Mouse (Mus musculus): ENCODE measurements around the gene Capn2. TPM values are rescaled to one million over a fixed set of nuclear protein-coding genes. Genes with fewer than 3 reads are reported as not detected.
A peak's percentile ranks its signal among the peaks of the same experiment; 100 is the strongest.

Gene Capn2
- total and polyA plus RNA-seq, 2 experiments = 9.3 to 27.8 TPM

DNA sequence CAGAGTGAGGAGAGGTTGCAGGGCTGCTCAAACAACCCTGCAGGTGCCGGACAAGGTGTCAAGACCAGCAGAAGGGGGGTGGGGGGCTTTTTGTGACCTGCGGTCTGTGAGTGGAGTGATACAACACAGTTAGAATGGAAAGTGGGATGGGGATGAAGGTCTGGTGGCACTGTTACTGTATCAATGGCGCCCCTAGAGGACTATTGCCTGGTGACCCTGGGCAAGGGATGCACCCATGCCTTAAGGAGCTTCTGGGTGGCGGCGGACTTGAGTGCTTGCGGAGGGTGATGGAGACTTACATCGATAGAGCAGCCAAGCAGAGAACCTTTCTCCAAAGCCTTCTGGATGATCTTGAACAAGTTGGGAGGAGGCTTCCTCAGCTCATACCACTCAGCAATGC is 26.8 kb downstream of the Capn2 start:
- Histone ChIP-seq H3K36me3 (ENCODE audit: control insufficient read depth, insufficient read depth, low read length) (peaks cover 6% of the 10 kb centered on the region; the same call in 1 of the 2 replicates), H3K27me3 (ENCODE audit: control insufficient read depth, insufficient read depth, low read length) (no peaks in the 10 kb centered on the region), H3K9ac (ENCODE audit: low read depth, low read length) (no peak overlapping the region), H3K4me1 (ENCODE audit: control insufficient read depth, insufficient read depth, low read length) (peaks cover 7% of the 10 kb centered on the region), H3K79me2 (ENCODE audit: control insufficient read depth, insufficient read depth, low read length) (peaks cover 6% of the 10 kb centered on the region; the same call in 1 of the 2 replicates), H3K27ac (replicated peaks; ENCODE audit: insufficient read depth, low read depth, low read length) (no peak overlapping the region), H3K4me3 (ENCODE audit: insufficient read depth, low read depth, low read length) (no peak overlapping the region)
- DNase-seq (ENCODE audit: extremely low read depth, low read depth, low spot score) = no peak
- TF ChIP-seq CTCF (IDR thresholded peaks at IDR 0.05; ENCODE audit: low read depth, low read length) (0 out of 2 replicates have a peak, but pooled peaks have one; percentile 18), POLR2A (IDR thresholded peaks at IDR 0.05; ENCODE audit: extremely low read depth, insufficient read depth, low read length) (no peak)
- WGBS = 87% methylated on average over 7 of the region's 7 CpGs

GRCm38 (mm10) chr1:182489803-182490452 is 27.5 kb downstream of the Capn2 start:
- peak; percentile 89 for DNase-seq (ENCODE audit: extremely low read depth, low read depth, low spot score)
- Histone ChIP-seq H3K27ac (replicated peaks; ENCODE audit: insufficient read depth, low read depth, low read length) (peak overlapping the region; percentile 2; the same call in 1 of the 2 replicates), H3K4me1 (ENCODE audit: control insufficient read depth, insufficient read depth, low read length) (peaks cover 4% of the 10 kb centered on the region), H3K4me3 (ENCODE audit: insufficient read depth, low read depth, low read length) (no peak overlapping the region), H3K27me3 (ENCODE audit: control insufficient read depth, insufficient read depth, low read length) (no peaks in the 10 kb centered on the region), H3K36me3 (ENCODE audit: control insufficient read depth, insufficient read depth, low read length) (peaks cover 6% of the 10 kb centered on the region), H3K9ac (ENCODE audit: low read depth, low read length) (no peak overlapping the region), H3K79me2 (ENCODE audit: control insufficient read depth, insufficient read depth, low read length) (peaks cover 6% of the 10 kb centered on the region; the same call in 1 of the 2 replicates)
- 11% methylated on average over 21 of the region's 21 CpGs for WGBS
- TF ChIP-seq POLR2A (IDR thresholded peaks at IDR 0.05; ENCODE audit: extremely low read depth, insufficient read depth, low read length) (no peak), CTCF (IDR thresholded peaks at IDR 0.05; ENCODE audit: low read depth, low read length) (peak; percentile 86)

DNA sequence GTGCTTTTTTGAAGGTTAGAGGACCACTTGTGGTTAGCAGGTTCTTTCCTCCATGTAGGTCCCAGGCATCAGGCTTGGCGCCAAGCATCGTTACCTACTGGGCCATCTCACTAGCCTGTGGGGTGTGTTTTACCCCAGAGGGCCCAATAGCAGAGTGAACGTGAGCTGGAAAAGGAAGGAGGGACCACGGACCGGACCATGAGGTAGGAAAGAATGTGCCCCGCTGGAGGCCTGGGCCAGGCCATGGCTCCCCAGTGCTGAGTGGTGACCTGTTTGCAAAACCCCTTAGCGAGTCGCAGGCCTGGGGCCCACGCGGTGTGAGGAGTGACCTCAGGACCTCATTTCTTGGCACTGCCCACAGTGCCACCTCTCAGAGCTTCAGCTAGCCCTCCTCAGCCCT is 28.9 kb downstream of the Capn2 start:
- TF ChIP-seq CTCF (IDR thresholded peaks at IDR 0.05; ENCODE audit: low read depth, low read length) (no peak), POLR2A (IDR thresholded peaks at IDR 0.05; ENCODE audit: extremely low read depth, insufficient read depth, low read length) (no peak)
- Histone ChIP-seq H3K4me1 (ENCODE audit: control insufficient read depth, insufficient read depth, low read length) (no peaks in the 10 kb centered on the region), H3K36me3 (ENCODE audit: control insufficient read depth, insufficient read depth, low read length) (peaks cover 6% of the 10 kb centered on the region), H3K79me2 (ENCODE audit: control insufficient read depth, insufficient read depth, low read length) (peaks cover 6% of the 10 kb centered on the region; the same call in 1 of the 2 replicates), H3K27ac (replicated peaks; ENCODE audit: insufficient read depth, low read depth, low read length) (no peak overlapping the region), H3K9ac (ENCODE audit: low read depth, low read length) (no peak overlapping the region), H3K4me3 (ENCODE audit: insufficient read depth, low read depth, low read length) (no peak overlapping the region), H3K27me3 (ENCODE audit: control insufficient read depth, insufficient read depth, low read length) (no peaks in the 10 kb centered on the region)
- WGBS = 95% methylated on average over 10 of the region's 10 CpGs
- no peak for DNase-seq (ENCODE audit: extremely low read depth, low read depth, low spot score)

DNA sequence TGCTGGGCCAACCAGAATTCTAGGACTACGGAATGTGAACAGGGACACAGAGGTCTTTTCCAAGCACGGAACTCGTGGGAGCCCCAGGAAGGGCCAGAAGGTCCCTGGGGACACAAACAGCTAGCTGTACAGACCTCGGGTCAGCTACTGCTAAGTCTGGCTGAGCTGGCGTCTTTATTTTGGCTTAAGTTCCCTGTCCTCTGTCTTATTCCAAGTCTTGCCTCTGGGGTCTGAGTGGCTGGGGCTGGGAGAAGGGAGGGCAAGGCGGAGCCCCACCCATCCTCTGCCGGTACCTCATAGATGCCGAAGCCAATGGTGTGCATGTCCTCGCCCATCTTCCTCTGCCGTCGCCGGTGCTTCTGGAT is 33.5 kb downstream of the Capn2 start:
- no peaks in the 10 kb centered on the region for H3K79me2 ChIP-seq (ENCODE audit: control insufficient read depth, insufficient read depth, low read length)
- no peak overlapping the region for H3K9ac ChIP-seq (ENCODE audit: low read depth, low read length)
- H3K27me3 ChIP-seq (ENCODE audit: control insufficient read depth, insufficient read depth, low read length) = no peaks in the 10 kb centered on the region
- DNase-seq (ENCODE audit: extremely low read depth, low read depth, low spot score) = no peak
- H3K4me3 ChIP-seq (ENCODE audit: insufficient read depth, low read depth, low read length) = no peak overlapping the region
- no peak overlapping the region for H3K27ac ChIP-seq (replicated peaks; ENCODE audit: insufficient read depth, low read depth, low read length)
- 89% methylated on average over 12 of the region's 12 CpGs for WGBS
- no peak for TF ChIP-seq CTCF (IDR thresholded peaks at IDR 0.05; ENCODE audit: low read depth, low read length)
- no peak for TF ChIP-seq POLR2A (IDR thresholded peaks at IDR 0.05; ENCODE audit: extremely low read depth, insufficient read depth, low read length)
- H3K4me1 ChIP-seq (ENCODE audit: control insufficient read depth, insufficient read depth, low read length) = peaks cover 7% of the 10 kb centered on the region
- peaks cover 6% of the 10 kb centered on the region for H3K36me3 ChIP-seq (ENCODE audit: control insufficient read depth, insufficient read depth, low read length)

DNA sequence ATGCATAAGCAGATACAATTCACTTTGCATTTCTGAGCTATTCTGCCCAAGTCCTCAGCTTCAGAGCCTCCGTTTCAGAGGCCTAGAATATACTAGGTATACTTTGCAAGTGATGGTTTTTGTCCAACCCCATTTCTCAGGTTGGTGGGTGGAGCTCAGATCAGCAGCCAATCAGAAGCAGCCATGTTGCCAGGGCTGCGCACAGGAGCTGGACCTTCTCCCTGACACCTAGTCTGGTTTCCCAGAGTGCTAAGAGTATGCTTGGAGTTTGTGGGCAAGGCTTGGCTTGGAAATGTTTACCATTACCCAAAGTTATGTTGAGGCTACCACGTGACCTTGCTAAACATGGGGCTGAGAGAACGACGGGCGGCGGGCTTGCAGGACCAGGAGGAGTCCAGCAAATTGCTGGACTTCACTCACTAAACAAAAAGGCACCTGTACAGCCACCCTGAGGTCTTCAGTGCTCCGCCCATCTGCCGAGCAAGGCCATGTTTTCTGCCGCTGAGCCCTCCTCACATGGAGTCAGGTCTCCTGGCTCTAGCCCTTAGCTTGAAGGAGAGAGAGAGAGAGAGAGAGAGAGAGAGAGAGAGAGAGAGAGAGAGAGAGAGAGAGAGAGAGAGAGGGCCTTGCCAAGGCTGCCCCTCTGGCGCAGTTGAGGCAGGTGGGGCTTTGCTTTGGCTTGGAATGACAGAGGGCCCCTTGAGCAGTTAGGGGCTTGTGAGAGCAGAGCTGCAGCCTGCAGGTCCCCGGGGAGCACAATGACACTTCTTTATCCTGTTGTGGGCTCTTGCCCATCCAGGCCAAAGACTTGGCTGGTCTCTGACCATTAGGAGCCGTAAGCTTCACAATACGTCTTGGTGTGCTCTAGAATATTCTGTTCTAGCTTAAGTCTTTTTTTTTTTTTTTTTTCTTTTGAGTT is 34.2 kb downstream of the Capn2 start:
- Histone ChIP-seq H3K4me3 (ENCODE audit: insufficient read depth, low read depth, low read length) (no peak overlapping the region), H3K27ac (replicated peaks; ENCODE audit: insufficient read depth, low read depth, low read length) (no peak overlapping the region), H3K9ac (ENCODE audit: low read depth, low read length) (no peak overlapping the region), H3K36me3 (ENCODE audit: control insufficient read depth, insufficient read depth, low read length) (peaks cover 6% of the 10 kb centered on the region), H3K4me1 (ENCODE audit: control insufficient read depth, insufficient read depth, low read length) (peaks cover 10% of the 10 kb centered on the region), H3K27me3 (ENCODE audit: control insufficient read depth, insufficient read depth, low read length) (no peaks in the 10 kb centered on the region), H3K79me2 (ENCODE audit: control insufficient read depth, insufficient read depth, low read length) (no peaks in the 10 kb centered on the region)
- 92% methylated on average over 14 of the region's 14 CpGs for WGBS
- no peak for DNase-seq (ENCODE audit: extremely low read depth, low read depth, low spot score)
- TF ChIP-seq CTCF (IDR thresholded peaks at IDR 0.05; ENCODE audit: low read depth, low read length) (no peak), POLR2A (IDR thresholded peaks at IDR 0.05; ENCODE audit: extremely low read depth, insufficient read depth, low read length) (no peak)
